Comparison of ENCODE assay signal across 32 mouse cellular contexts in genomic region chr17:17862360-17862759, GRCm38 (mm10). TPM values are rescaled to one million over a fixed set of nuclear protein-coding genes. Genes with fewer than 3 reads are reported as not detected.
DNase-seq lines count a peak whose midpoint lies in the region; ATAC-seq lines count a peak whose summit lies in the region.
"Had no signal": no experiment of that assay in that cellular context is flagged by ENCODE, and none has a peak within 500 bp of the region (broad histone marks: within the 10 kb centered on the region; RNA-seq: fewer than 3 reads in every experiment).

No protein-coding gene starts in this region.

- peaks cover 5% of the 10 kb centered on the region; the same call in 1 of the 2 replicates for H3K36me3 ChIP-seq in heart, embryonic 16.5 days (ENCODE audit: control insufficient read depth, insufficient read depth)
- H3K36me3 ChIP-seq in heart, embryonic 10.5 days = peaks cover 3% of the 10 kb centered on the region; the same call in 1 of the 2 replicates
- H3K36me3 ChIP-seq: liver, embryonic 12.5 days; stomach, embryonic 15.5 days had no signal

- 0 out of 2 replicates have a peak, but pooled peaks have one; percentile 32 for ATAC-seq in heart, embryonic 16.5 days (replicated peaks; ENCODE audit: extremely low read depth, insufficient read depth, low FRiP score)
- ATAC-seq: forebrain, embryonic 15.5 days; inflammation-experienced regulatory T-cells, adult 6 months; liver, embryonic 12.5 days had no signal

- H3K4me3 ChIP-seq in heart, embryonic 16.5 days (ENCODE audit: low read length) = no peak overlapping the region
- no peak overlapping the region for H3K4me3 ChIP-seq in heart, embryonic 10.5 days
- H3K4me3 ChIP-seq: forebrain, embryonic 15.5 days; heart, adult 2 months; limb, embryonic 13.5 days; liver, embryonic 12.5 days; lung, embryonic 15.5 days; neural tube, embryonic 12.5 days; stomach, embryonic 15.5 days had no signal

- H3K4me1 ChIP-seq in heart, embryonic 16.5 days (ENCODE audit: control insufficient read depth, insufficient read depth, low read length) = no peaks in the 10 kb centered on the region
- no peaks in the 10 kb centered on the region for H3K4me1 ChIP-seq in heart, embryonic 10.5 days
- H3K4me1 ChIP-seq: forebrain, embryonic 15.5 days; limb, embryonic 13.5 days; liver, embryonic 12.5 days; lung, embryonic 15.5 days; neural tube, embryonic 12.5 days; stomach, embryonic 15.5 days had no signal

- no peak overlapping the region for H3K27ac ChIP-seq in heart, embryonic 16.5 days (ENCODE audit: low read length)
- H3K27ac ChIP-seq in heart, embryonic 10.5 days = no peak overlapping the region
- H3K27ac ChIP-seq: forebrain, embryonic 15.5 days; heart, adult 2 months; hindbrain, embryonic 14.5 days; limb, embryonic 13.5 days; liver, embryonic 12.5 days; lung, embryonic 15.5 days; neural tube, embryonic 12.5 days; stomach, embryonic 15.5 days had no signal

- no peaks in the 10 kb centered on the region for H3K9me3 ChIP-seq in heart, embryonic 16.5 days (replicated peaks; ENCODE audit: control insufficient read depth, low read length)
- no peaks in the 10 kb centered on the region for H3K9me3 ChIP-seq in heart, embryonic 10.5 days
- H3K9me3 ChIP-seq: forebrain, embryonic 15.5 days; limb, embryonic 13.5 days; liver, embryonic 12.5 days; lung, embryonic 15.5 days; neural tube, embryonic 12.5 days; stomach, embryonic 15.5 days had no signal

- H3K9ac ChIP-seq in heart, embryonic 16.5 days (ENCODE audit: low read length) = no peak overlapping the region
- H3K9ac ChIP-seq: forebrain, embryonic 15.5 days; hindbrain, embryonic 14.5 days; limb, embryonic 13.5 days; liver, embryonic 12.5 days; lung, embryonic 15.5 days; neural tube, embryonic 12.5 days; stomach, embryonic 15.5 days had no signal

- no peak overlapping the region for H3K4me2 ChIP-seq in heart, embryonic 16.5 days (ENCODE audit: low read depth, low read length)
- H3K4me2 ChIP-seq: forebrain, embryonic 15.5 days; hindbrain, embryonic 14.5 days; limb, embryonic 13.5 days; liver, embryonic 12.5 days; lung, embryonic 15.5 days; neural tube, embryonic 12.5 days; stomach, embryonic 15.5 days had no signal

- no peaks in the 10 kb centered on the region for H3K27me3 ChIP-seq in heart, embryonic 16.5 days (ENCODE audit: control insufficient read depth, insufficient read depth, low read length)
- H3K27me3 ChIP-seq in heart, embryonic 10.5 days (ENCODE audit: insufficient read depth, poor library complexity, severe bottlenecking) = no peaks in the 10 kb centered on the region
- H3K27me3 ChIP-seq: forebrain, embryonic 15.5 days; limb, embryonic 13.5 days; liver, embryonic 12.5 days; lung, embryonic 15.5 days; neural tube, embryonic 12.5 days; stomach, embryonic 15.5 days had no signal

- DNase-seq in heart, embryonic 10.5 days (ENCODE audit: low spot score) = no peak
- peak; percentile 10 for DNase-seq in testis, postnatal 14 days (ENCODE audit: low spot score)
- no peak for DNase-seq in testis, postnatal 10 days (ENCODE audit: low spot score)
- peak; percentile 24 for DNase-seq in lung, postnatal 14 days
- no peak for DNase-seq in adrenal gland, postnatal 10 days
- DNase-seq in layer of hippocampus, adult 11-12 months (ENCODE audit: low spot score) = no peak
- DNase-seq: adrenal gland, adult 8-10 months; cerebellum, adult 8-10 months; kidney, adult 18-20 months; kidney, postnatal 4 days; layer of hippocampus, adult 9-11 months; midbrain, embryonic 14.5 days; thymus, adult 2 months had no signal

- WGBS in heart, embryonic 16.5 days = 73% methylated on average over 1 of the region's 1 CpGs
- 50% methylated on average over 1 of the region's 1 CpGs for WGBS in heart, embryonic 10.5 days

RNA-seq across cellular contexts. Expression of gene Has1, which starts 7.4 kb away (rescaled TPM):
- 0.98 and 1.2 TPM in 2 replicates for polyA plus RNA-seq in heart, embryonic 16.5 days (2015; fragmentation: Nextera tagmentation; extraction: Ambion mirVana)
- 0.68 and 1.1 TPM in 2 replicates for polyA plus RNA-seq in heart, embryonic 10.5 days (2016; fragmentation: Nextera tagmentation; extraction: Ambion mirVana)
- under 1 TPM; 0.12 to 0.30 TPM for total RNA-seq in adrenal gland, postnatal 10 days (2021)
- total RNA-seq: megakaryocyte-erythroid progenitor cell, adult 5-6 weeks; MEL had no signal

RNA-seq across cellular contexts. Expression of gene Fpr1, which starts 21.4 kb away (rescaled TPM):
- polyA plus RNA-seq in heart, embryonic 16.5 days (2015; fragmentation: Nextera tagmentation; extraction: Ambion mirVana) = 0.21 and 0.40 TPM in 2 replicates
- 0.10 TPM in 1 of 2 replicates, not detected in the other for polyA plus RNA-seq in heart, embryonic 10.5 days (2016; fragmentation: Nextera tagmentation; extraction: Ambion mirVana)
- 1 to 10 TPM in 1 of 2 experiments, under 1 TPM in 1; 0.51 to 1.4 TPM for total RNA-seq in adrenal gland, postnatal 10 days (2021)
- total RNA-seq: heart, adult 2 months; left cerebral cortex, adult 18-20 months; left cerebral cortex, postnatal 25 days; megakaryocyte-erythroid progenitor cell, adult 5-6 weeks; MEL had no signal
- polyA plus RNA-seq: C2C12; forebrain, embryonic 15.5 days; hindbrain, embryonic 14.5 days; limb, embryonic 13.5 days; midbrain, embryonic 14.5 days; neural tube, embryonic 12.5 days had no signal

RNA-seq across cellular contexts. Expression of gene Fpr2, which starts 25.3 kb away (rescaled TPM):
- 0.21 and 0.33 TPM in 2 replicates for polyA plus RNA-seq in heart, embryonic 16.5 days (2015; fragmentation: Nextera tagmentation; extraction: Ambion mirVana)
- not detected in 2 replicates for polyA plus RNA-seq in heart, embryonic 10.5 days (2016; fragmentation: Nextera tagmentation; extraction: Ambion mirVana)
- total RNA-seq in adrenal gland, postnatal 10 days (2021) = 1 to 10 TPM; 1.2 to 1.8 TPM
- total RNA-seq: heart, postnatal 36 days; left cerebral cortex, adult 18-20 months; left cerebral cortex, postnatal 25 days; MEL had no signal
- polyA plus RNA-seq: C2C12; forebrain, embryonic 15.5 days; limb, embryonic 13.5 days; midbrain, embryonic 14.5 days; neural tube, embryonic 12.5 days had no signal

RNA-seq across cellular contexts. Expression of gene Fpr3, which starts 25.3 kb away (rescaled TPM):
- not detected in 2 replicates for polyA plus RNA-seq in heart, embryonic 16.5 days (2015; fragmentation: Nextera tagmentation; extraction: Ambion mirVana)
- not detected in 2 replicates for polyA plus RNA-seq in heart, embryonic 10.5 days (2016; fragmentation: Nextera tagmentation; extraction: Ambion mirVana)
- total RNA-seq in adrenal gland, postnatal 10 days (2021) = not detected
- total RNA-seq: adrenal gland, adult 8-10 months; heart, adult 2 months; heart, postnatal 36 days; left cerebral cortex, adult 18-20 months; left cerebral cortex, postnatal 25 days; megakaryocyte-erythroid progenitor cell, adult 5-6 weeks; MEL had no signal
- polyA plus RNA-seq: C2C12; embryonic facial prominence, embryonic 14.5 days; forebrain, embryonic 15.5 days; heart, adult 2 months; hindbrain, embryonic 14.5 days; inflammation-experienced regulatory T-cells, adult 6 months; kidney, embryonic 16.5 days; limb, embryonic 13.5 days; liver, embryonic 12.5 days; lung, embryonic 15.5 days; midbrain, embryonic 14.5 days; neural tube, embryonic 12.5 days; spleen, adult 2 months; stomach, embryonic 15.5 days; thymus, adult 2 months had no signal

RNA-seq across cellular contexts. Expression of gene Spaca6, which starts 35.4 kb away (rescaled TPM):
- 17.4 and 23.6 TPM in 2 replicates for polyA plus RNA-seq in heart, embryonic 16.5 days (2015; fragmentation: Nextera tagmentation; extraction: Ambion mirVana)
- 30.7 and 32.3 TPM in 2 replicates for polyA plus RNA-seq in heart, embryonic 10.5 days (2016; fragmentation: Nextera tagmentation; extraction: Ambion mirVana)
- total RNA-seq in adrenal gland, postnatal 10 days (2021) = 10 to 100 TPM; 32.1 to 70.4 TPM

Comparison
In these comparisons a context has a peak if more than half of its experiments do, and no peak if none do; other contexts are left out.
1. DNase-seq: peak in testis, postnatal 14 days (single experiment) and lung, postnatal 14 days (single experiment); none in heart, embryonic 10.5 days (single experiment), testis, postnatal 10 days (single experiment), adrenal gland, postnatal 10 days (single experiment) and layer of hippocampus, adult 11-12 months (single experiment).